Mouse (Mus musculus) embryonic fibroblast, embryonic 13.5 days (primary cell): ENCODE data around the gene Zfyve28.

Source experiments
- CTCF ChIP-seq: IDR thresholded peaks from 2 replicates; pipeline ENCODE4 v1.5.1; 2011; ENCODE audit warnings: mild to moderate bottlenecking, control low read depth, low read length, moderate library complexity, borderline replicate concordance; ENCODE audit not compliant: insufficient read depth
- POLR2A ChIP-seq: IDR thresholded peaks from 2 replicates; pipeline ENCODE4 v1.6.1; 2011; ENCODE audit warnings: low read depth, mild to moderate bottlenecking, control low read depth, low read length, moderate library complexity

DNA sequence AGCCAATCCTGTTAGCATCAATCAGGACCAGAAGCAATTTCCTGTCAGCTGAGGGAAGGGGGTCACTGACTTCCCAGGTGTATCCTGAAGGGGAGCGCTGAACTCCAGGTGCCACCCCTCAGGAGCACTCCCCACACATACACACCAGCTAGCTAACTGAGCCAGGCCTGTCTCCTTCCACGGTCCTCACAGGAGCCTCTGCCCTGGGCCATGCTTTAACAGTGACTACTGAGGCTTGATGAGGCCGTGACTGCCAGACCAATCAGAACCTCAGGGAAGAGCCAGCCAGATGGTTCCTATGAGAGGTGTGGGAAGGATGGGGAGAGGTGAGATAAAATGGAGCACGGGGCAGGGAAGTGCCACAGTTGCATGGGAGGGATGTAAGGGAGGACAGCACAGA lies 53.2 kb downstream of the Zfyve28 start:
- TF ChIP-seq POLR2A: no peak
- TF ChIP-seq CTCF: no peak
